Mouse (Mus musculus): ENCODE measurements around the gene Mvk.

GRCm38 (mm10) chr5:114435588-114435987 is 8.5 kb upstream of the Mvk start:
- TF ChIP-seq CTCF (IDR thresholded peaks at IDR 0.05; ENCODE audit: insufficient read depth, low read depth, low read length) = no peak
- no peak for TF ChIP-seq POLR2A (IDR thresholded peaks at IDR 0.05; ENCODE audit: insufficient read depth, low read depth, low read length)

Measured in olfactory bulb, adult 2 months (tissue).